Mouse (Mus musculus) E14TG2a.4 (cell line): ENCODE measurements around the gene Psma1.

Experiments
- CTCF ChIP-seq: conservative IDR thresholded peaks from 2 replicates; pipeline ENCODE4 v1.5.1; 2014; ENCODE audit warnings: low read length
- NANOG ChIP-seq: IDR thresholded peaks from 2 replicates; pipeline ENCODE4 v1.6.1; 2014; ENCODE audit warnings: borderline replicate concordance, low read length, mixed read lengths
- POU5F1 ChIP-seq: IDR thresholded peaks from 2 replicates; pipeline ENCODE4 v1.6.1; 2014; ENCODE audit warnings: low read length, borderline replicate concordance

- TF ChIP-seq CTCF, result no peak
- TF ChIP-seq NANOG, result no peak
- no peak for TF ChIP-seq POU5F1
These were observed 7.1 kb upstream of the Psma1 start for GRCm38 (mm10) chr7:114283006-114283405.
